8 mouse cellular contexts compared by ENCODE assay signal in the genomic region with DNA sequence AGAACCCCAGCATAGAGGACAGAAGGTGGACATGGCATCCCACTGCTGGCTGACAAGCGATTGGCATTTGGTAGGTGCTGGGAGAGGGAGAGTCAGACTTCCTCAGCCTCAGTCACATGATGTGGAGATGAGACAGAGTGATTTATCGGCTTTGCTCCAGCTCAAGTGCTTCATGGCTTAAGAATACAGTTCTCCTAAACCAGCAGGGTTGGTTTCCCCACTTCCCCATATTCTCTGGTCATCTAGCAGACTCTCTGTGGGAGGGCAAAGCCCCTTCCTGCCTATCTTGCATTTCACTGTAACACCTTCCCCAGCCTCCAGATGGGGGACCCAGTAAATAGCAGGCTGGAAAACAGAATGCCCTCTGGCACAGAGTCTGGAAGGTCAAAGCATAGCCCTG.
DNase-seq lines count a peak whose midpoint lies in the region; ATAC-seq and TF ChIP-seq lines count a peak whose summit lies in the region.

No protein-coding gene starts in this region.

- peak overlapping the region; percentile 4; the same call in 1 of the 2 replicates for H3K4me2 ChIP-seq in embryonic facial prominence, embryonic 14.5 days (ENCODE audit: low read depth, low read length)
- H3K4me2 ChIP-seq in kidney, postnatal 0 days (ENCODE audit: low read length) = peak overlapping the region; percentile 39; the same call in 1 of the 2 replicates
- H3K4me2 ChIP-seq in neural tube, embryonic 14.5 days (ENCODE audit: low read depth, low read length) = no peak overlapping the region

- intact Hi-C loops in left cerebral cortex, adult 2 months (cut with DNase I) = no loop called here

- ATAC-seq in embryonic facial prominence, embryonic 14.5 days (ENCODE audit: low read depth) = no peak
- no peak; the same call in 1 of the 2 replicates for ATAC-seq in kidney, postnatal 0 days (replicated peaks; ENCODE audit: low FRiP score, low read depth)
- ATAC-seq in neural tube, embryonic 14.5 days (ENCODE audit: low read depth) = no peak

- no peak for TF ChIP-seq CTCF in left cerebral cortex, adult 2 months (IDR thresholded peaks at IDR 0.05)
- 0 out of 2 replicates have a peak, but pooled peaks have one; percentile 15 for TF ChIP-seq CTCF in kidney, postnatal 0 days (IDR thresholded peaks at IDR 0.05; ENCODE audit: low read depth)

- 37% methylated on average over 2 of the region's 2 CpGs for WGBS in embryonic facial prominence, embryonic 14.5 days
- 25% methylated on average over 2 of the region's 2 CpGs for whole genome bisulfite sequencing in kidney, postnatal 0 days
- 58% methylated on average over 2 of the region's 2 CpGs for WGBS in neural tube, embryonic 14.5 days

- DNase-seq in left cerebral cortex, adult 2 months (ENCODE audit: extremely low spot score in 1 of 2, low spot score in 2 of 2) = no peak
- DNase-seq in left cerebral cortex, adult 8-10 months (ENCODE audit: low spot score in 2 of 2) = no peak
- no peak for DNase-seq in embryonic facial prominence, embryonic 14.5 days (ENCODE audit: low spot score)
- peak; percentile 39 for DNase-seq in kidney, postnatal 0 days (ENCODE audit: low spot score)
- DNase-seq in cerebellum, adult 11-12 months = no peak
- no peak for DNase-seq in spleen, postnatal 36 days (ENCODE audit: low spot score in 2 of 2)
- DNase-seq in frontal cortex, adult 2 months (ENCODE audit: extremely low spot score in 1 of 2, low spot score in 1 of 2) = no peak

- H3K27ac ChIP-seq in left cerebral cortex, adult 2 months = peak overlapping the region; percentile 63
- H3K27ac ChIP-seq in embryonic facial prominence, embryonic 14.5 days (replicated peaks; ENCODE audit: low read depth, low read length) = no peak overlapping the region
- H3K27ac ChIP-seq in kidney, postnatal 0 days = peak overlapping the region; percentile 47; the same call in 1 of the 2 replicates
- 0 out of 2 replicates have a peak overlapping the region, but pooled peaks have one; percentile 10 for H3K27ac ChIP-seq in neural tube, embryonic 14.5 days (ENCODE audit: low read depth, low read length)

- H3K4me3 ChIP-seq in left cerebral cortex, adult 2 months = no peak overlapping the region
- no peak overlapping the region for H3K4me3 ChIP-seq in embryonic facial prominence, embryonic 14.5 days (ENCODE audit: low read depth, low read length)
- H3K4me3 ChIP-seq in kidney, postnatal 0 days (replicated peaks; ENCODE audit: low read depth, low read length) = no peak overlapping the region
- H3K4me3 ChIP-seq in neural tube, embryonic 14.5 days (ENCODE audit: low read depth, low read length) = no peak overlapping the region

- no peaks in the 10 kb centered on the region for H3K36me3 ChIP-seq in embryonic facial prominence, embryonic 14.5 days (ENCODE audit: control insufficient read depth, insufficient read depth, low read length)
- no peaks in the 10 kb centered on the region for H3K36me3 ChIP-seq in kidney, postnatal 0 days (ENCODE audit: insufficient read depth, low read length)
- no peaks in the 10 kb centered on the region for H3K36me3 ChIP-seq in neural tube, embryonic 14.5 days (ENCODE audit: control insufficient read depth, insufficient read depth, low read length)

- no peaks in the 10 kb centered on the region for H3K27me3 ChIP-seq in embryonic facial prominence, embryonic 14.5 days (replicated peaks; ENCODE audit: control insufficient read depth, insufficient read depth, low read length)
- no peaks in the 10 kb centered on the region for H3K27me3 ChIP-seq in kidney, postnatal 0 days (ENCODE audit: insufficient read depth, low read length)
- no peaks in the 10 kb centered on the region for H3K27me3 ChIP-seq in neural tube, embryonic 14.5 days (ENCODE audit: control insufficient read depth, insufficient read depth, low read length)

- H3K9ac ChIP-seq in embryonic facial prominence, embryonic 14.5 days (ENCODE audit: low read depth, low read length) = no peak overlapping the region
- H3K9ac ChIP-seq in kidney, postnatal 0 days (ENCODE audit: low read depth, low read length) = no peak overlapping the region
- no peak overlapping the region for H3K9ac ChIP-seq in neural tube, embryonic 14.5 days (replicated peaks; ENCODE audit: low read depth, low read length)

- peaks cover 5% of the 10 kb centered on the region; the same call in 1 of the 2 replicates for H3K4me1 ChIP-seq in embryonic facial prominence, embryonic 14.5 days (ENCODE audit: control insufficient read depth, insufficient read depth, low read length)
- 0 out of 2 replicates have a peak, but pooled peaks cover 10% of the 10 kb centered on the region for H3K4me1 ChIP-seq in kidney, postnatal 0 days (replicated peaks; ENCODE audit: insufficient read depth, low read length)
- H3K4me1 ChIP-seq in neural tube, embryonic 14.5 days (ENCODE audit: control insufficient read depth, insufficient read depth, low read length) = no peaks in the 10 kb centered on the region

- H3K9me3 ChIP-seq in embryonic facial prominence, embryonic 14.5 days (ENCODE audit: control insufficient read depth, low read length) = no peaks in the 10 kb centered on the region
- H3K9me3 ChIP-seq in kidney, postnatal 0 days (replicated peaks; ENCODE audit: low read length) = no peaks in the 10 kb centered on the region
- no peaks in the 10 kb centered on the region for H3K9me3 ChIP-seq in neural tube, embryonic 14.5 days (ENCODE audit: control insufficient read depth, low read length)
